Mouse (Mus musculus): ENCODE measurements around the gene Cfap45.

Gene Cfap45

DNA sequence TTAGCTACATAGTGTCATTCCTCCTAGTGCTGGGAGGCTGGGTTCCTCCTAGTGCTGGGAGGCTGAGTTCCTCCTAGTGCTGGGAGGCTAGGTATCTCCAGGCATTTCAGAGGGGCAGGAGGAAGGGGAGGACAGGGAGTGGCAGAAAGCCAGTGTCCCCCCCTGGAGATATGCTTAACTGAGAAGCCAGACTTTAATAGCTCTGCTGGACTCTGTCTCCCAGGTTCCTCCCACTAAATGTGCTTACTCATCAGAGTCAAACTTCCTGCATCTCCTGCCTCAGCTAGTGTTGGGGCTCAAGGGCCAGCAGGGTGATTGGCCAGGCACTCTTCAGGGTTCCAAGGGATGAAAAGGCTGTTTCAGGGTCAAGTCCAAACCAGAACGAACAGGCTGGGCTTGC, 5.2 kb upstream of the Cfap45 start:
- no peak for DNase-seq (ENCODE audit: low read depth, low spot score)

DNA sequence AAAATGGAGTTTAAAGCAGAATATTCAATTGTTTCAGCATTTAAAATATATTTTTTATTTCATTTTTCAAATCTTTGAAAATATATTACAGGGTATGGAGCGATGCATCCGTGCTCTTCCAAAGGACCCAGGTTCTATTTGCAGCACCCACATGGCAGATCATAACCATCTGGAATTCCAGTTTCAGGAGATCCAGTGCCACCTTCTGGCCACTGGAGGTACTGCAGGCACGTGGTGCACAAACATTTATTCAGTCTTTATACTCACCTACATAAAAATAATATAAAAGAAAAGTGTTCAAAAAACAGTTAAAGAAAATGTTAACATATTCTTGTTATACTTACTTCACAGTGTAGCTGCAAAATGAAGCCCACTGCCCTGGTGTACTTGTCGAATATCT, 2.6 kb upstream of the Cfap45 start:
- no peak for DNase-seq (ENCODE audit: low read depth, low spot score)

DNA sequence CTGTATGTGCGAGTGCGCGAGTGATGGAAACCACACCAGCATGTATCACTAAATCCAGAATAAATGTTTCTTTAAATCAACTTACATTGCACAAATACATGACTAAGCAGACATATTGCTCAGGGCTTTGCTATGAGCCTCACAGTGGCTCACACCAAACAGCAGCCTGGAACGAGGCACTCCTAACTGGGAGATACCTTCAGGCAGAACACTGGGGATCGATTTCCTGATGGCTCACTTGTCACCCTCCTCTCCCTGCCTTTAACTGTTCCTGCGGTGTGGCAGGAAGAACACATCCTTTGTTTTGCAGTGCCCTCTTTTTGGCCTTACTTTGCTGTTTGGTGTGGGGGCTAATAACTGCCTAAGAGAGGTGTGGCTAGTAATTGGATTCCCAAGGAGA, 957 bp upstream of the Cfap45 start:
- no peak for DNase-seq (ENCODE audit: low read depth, low spot score)

DNA sequence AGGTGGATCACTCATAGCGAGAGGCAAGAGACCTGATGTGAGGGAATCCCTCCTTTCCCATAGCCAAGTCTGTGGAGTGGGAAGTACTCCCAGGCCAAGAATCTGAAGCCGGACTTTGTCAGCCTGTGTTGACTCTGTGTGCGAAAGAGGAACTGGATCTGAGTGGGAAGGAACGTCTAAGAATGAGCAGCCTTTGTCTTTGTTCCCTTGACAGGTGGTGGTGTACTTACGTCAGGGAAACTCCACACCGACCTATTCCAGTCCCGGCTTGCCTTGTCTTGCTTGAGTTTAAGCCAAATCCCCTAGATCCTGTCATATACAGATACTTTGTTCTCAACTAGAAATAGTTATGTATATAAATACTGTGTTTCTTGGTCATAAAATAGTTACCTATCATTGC, 1.9 kb downstream of the Cfap45 start:
- no peak for DNase-seq (ENCODE audit: low read depth, low spot score)

DNA sequence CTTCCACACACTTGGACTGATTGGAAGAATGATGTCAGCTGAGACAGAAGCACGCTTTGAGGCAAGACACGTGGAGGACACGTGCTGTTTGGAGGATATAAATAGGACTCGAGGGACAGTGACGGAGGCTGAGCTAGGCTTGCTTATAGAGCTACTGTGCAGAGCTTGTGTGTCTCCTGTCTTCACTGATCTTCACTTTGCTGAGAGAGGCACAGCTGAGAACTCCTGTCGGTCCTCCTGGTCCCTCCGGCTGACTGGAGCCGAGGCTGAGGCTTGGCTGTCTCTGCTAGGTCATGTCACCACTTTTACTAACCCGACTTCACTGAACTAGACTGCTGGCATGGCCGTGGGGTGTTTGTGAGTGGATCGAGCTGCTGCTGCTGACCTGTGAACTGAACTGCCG, 3.1 kb downstream of the Cfap45 start:
- no peak for DNase-seq (ENCODE audit: low read depth, low spot score)

DNA sequence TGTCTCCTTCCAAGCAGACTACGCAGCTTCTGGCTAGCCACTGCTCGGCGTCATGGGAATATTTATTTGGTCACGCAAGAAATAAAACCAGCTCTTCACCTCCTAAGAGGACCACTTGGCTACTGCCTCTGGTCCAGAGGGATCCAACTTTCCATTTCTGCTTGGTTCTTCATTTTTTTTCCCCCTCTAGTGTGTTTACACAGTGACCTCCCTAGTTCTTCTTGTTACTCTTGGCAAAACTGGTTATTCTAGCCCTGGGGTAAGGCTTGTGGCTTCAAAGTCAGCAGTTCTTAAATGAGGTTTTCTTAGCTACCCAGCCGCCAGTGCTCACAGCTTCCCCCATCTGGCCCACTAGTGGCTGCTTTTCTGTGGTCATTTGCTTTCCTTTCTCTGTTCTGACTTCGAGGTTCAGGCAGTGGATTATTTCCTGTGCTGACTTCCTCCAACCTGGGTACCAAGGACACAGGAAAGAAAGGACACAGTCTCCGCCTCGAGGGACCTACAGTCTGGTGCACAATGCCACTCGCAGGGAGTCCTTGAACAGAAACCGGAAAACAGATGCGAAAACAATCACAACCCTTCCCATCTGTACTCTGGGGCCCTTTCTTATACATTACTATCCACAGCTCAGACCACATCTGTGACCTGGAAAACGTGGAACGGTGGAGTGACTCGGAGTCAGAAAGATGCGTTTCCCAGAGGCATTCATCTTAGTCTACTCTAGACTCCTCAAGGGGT, 4.6 kb downstream of the Cfap45 start:
- DNase-seq (ENCODE audit: low read depth, low spot score): peak; percentile 61

DNA sequence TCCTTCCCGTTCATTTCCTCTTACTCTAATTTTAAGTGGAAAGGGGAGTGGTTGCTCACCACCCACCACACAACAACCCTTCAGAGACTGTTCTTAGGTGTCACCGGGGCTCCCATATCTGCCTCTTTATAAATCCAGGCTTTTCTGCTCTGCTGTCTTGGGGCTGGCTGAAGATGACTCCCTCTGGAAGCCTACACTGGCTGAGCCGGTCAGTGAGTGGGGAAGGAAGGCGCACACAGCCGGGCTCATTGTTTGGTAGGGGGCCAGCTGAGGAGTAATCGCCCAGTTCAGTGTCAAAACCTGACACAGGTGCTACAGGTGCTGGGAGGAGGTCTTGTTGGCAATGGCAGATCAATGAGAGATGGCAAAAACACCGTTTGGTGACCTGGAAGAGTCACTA, 5.4 kb downstream of the Cfap45 start:
- DNase-seq (ENCODE audit: low read depth, low spot score): no peak

DNA sequence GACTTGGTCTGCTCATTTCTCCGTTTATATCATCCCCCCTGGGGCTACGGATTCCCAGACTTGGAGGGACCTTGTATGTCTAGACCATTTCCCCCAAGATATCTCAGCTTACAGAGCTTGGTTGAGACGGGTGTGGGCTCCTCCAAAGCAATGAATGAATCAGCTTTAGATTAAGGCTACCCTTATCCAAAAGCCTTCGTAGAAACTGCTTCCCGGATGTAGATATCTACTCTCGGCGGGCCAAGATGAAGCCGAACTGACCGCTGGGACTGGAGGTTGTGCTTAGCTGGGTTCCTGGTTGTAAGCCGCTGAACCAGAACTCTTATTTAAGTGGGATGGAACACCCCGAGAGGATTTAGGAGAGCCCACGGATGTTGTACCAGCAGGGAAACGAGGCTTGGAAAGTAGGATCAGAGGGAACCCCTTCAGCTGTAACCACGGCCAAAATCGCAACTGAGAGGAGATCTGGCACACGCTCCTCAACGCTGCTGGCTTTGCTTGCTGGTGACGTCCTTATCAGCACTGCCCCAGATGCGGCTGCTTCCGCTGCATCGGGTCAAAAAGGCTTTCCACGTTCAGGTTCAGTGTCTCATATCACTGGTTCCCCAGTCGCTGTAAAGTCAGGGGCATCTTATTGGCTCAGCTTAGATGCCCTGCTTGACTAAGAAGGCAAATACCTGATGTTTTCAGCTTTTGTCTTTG, 5.9 kb downstream of the Cfap45 start:
- no peak for DNase-seq (ENCODE audit: low read depth, low spot score)

DNA sequence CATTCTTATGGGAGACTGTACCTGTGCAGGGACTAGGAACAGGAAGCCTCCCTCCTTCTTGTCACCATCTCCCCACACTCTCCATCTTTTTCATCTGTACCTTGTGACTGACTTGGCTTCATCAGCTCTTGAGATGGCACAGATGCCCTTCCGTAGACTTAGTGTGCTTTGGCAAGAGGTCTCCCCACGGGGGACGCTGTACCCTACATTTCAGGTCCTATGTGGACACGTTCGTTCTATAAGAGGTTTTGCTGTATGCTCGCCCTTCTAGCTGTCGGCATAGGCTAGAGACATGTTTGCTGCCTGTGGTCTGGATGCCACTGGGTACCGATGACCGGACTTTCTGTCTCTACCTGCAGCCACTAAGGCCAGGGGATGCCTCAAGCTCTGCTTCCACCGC, 6.8 kb downstream of the Cfap45 start:
- DNase-seq (ENCODE audit: low read depth, low spot score): no peak

DNA sequence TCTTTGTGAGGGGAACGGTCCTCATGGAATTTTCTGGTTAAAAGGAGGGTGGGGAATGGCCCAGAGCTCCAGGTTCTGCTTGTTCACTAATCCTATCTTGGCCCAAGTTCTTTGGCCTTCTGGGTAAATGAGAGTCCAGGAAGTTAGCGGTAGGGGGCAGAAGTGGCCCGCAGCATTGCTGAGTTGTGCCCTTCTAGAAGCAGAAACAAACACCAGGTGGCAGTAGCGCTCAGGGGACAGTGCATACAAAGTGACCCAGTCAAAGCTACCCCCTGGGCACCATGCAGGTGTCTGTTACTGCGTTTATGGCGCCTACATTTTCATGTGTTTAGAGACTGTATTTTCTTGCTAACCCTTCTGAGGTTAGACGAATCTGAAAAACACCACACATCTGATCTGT, 8.1 kb downstream of the Cfap45 start:
- DNase-seq (ENCODE audit: low read depth, low spot score): peak; percentile 86

DNA sequence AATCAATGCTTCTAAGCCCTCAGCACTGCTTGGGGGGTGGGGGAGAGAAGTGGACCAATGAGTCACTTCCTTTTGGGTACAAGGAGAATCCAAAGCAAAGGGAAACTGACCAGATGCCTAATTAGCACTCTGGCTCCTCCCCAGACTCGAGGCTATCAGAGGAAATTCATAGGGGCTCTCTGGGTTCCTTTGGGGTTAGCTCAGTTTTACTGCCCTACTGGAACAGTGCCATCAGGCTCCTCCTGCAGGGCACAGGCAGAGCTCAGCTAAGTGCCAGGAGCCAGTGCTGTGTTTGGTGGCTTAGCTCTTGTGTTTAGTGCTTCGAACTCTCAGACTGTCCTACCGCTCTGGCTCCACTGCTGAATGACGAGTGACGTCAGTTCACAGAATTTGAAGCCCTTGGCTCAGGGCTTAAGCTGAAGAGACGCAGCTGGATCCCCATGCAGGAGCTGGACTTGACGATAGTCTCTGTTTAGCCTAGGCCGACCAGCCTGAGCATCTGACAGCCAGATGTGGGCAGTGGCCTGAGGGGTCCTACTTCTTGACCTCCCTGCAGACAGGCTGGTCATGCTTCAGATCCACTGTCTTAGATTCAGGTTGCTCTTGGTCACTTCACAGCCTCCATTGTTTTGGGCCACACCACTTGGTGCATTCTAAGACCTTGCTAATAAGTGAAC, 10.1 kb downstream of the Cfap45 start:
- peak; percentile 63 for DNase-seq (ENCODE audit: low read depth, low spot score)

DNA sequence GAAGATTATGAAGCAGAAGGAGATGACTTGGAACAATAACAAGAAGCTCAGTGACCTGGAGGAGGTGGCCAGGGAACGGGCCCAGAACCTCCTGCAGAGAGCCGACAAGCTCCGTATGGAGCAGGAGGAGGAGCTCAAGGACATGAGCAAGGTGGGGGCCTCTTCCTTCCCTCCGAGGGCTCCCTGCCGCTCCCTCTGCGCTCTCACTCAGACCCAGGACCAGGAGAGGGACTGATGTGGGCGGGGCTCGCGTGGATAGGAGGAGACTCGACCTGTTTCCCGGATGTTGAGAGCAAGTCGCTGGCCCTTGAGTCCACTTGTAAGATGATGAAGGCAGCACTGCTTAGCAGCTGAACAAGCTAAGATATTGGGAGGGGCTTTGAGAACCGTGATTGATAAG, 11.9 kb downstream of the Cfap45 start:
- peak; percentile 55 for DNase-seq (ENCODE audit: low read depth, low spot score)

DNA sequence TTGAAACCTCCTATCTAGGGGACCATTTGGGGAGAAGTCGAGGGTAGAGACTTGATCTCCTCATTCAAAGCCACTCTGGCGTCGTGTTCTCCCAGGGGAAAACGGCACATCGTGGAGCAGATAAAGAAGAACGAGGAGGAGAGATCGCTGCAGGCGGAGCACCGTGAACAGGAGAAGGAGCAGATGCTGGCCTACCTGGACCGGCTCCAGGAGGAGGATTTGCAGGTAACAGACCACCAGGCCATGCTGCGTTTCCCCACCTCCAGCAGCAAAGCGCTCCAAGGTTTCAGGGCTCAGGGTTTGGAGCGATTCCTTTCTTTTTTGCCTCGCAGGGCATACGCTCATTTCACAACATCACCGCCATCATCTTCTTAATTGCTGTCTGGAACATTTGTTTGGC, 14.5 kb downstream of the Cfap45 start:
- DNase-seq (ENCODE audit: low read depth, low spot score): no peak

DNA sequence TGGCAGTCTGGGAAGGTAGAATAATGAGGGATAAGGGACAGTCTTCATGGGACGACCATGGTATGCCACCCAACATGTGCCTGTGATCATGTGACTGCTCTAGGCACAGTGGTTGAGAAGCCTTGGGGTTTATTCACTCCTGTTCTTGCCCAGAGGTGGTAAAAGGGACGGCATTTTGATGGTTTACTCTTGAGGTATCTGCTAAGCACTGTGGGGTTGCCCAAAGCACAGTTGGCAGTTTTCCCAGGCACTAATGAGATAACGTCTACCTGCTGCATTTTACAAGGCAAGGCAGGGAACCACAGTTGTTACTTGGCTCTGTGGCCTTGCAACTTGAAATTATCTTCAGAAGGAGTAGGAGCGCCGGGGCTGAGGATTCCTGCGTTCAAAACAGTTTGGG, 19.2 kb downstream of the Cfap45 start:
- no peak for DNase-seq (ENCODE audit: low read depth, low spot score)

DNA sequence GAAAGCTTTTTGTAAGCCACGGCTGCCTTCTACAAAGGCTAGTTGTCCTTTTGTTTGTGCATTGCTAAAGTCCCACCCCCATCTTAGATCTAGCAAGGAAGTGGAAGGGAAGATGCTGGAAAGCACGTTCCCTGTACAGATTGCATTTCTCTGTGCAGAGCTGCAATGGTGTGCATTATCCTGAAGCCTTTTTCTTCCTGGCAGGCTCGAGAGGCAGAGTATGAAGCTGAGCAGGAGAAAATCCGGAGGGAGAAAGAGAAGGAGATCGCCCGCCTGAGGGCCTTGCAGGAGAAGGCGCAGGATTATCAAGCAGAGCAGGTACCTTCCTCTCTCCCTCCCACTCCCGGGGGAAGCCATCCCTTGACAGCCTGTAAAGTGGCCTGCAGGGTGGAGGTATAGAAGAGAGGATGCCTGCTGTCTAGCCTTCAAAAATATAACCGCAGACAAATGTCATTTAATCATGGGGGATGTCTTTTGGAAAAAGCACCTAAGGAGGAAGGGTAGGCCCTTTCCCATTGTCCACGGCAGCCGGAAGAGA, 19.8 kb downstream of the Cfap45 start:
- no peak for DNase-seq (ENCODE audit: low read depth, low spot score)

DNA sequence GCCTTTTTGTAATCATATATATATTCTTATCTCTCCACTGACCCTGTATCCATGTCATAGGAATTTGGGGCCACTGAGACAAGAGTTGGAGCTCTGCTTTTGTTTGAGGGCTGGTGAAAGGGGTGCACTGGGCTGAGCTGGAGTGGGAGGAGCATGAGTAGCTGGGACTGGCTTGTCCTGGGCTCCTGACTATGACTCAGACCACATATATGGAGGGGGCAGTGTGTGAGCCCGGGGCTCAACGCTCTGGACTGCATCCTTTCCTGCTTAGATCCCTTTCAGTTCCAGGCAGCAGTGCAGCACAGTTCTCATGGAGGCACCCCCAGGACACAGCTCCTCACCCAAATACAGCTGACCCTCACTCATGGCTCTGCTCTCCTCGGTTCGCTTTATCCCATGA, 25.5 kb downstream of the Cfap45 start:
- no peak for DNase-seq (ENCODE audit: low read depth, low spot score)

DNA sequence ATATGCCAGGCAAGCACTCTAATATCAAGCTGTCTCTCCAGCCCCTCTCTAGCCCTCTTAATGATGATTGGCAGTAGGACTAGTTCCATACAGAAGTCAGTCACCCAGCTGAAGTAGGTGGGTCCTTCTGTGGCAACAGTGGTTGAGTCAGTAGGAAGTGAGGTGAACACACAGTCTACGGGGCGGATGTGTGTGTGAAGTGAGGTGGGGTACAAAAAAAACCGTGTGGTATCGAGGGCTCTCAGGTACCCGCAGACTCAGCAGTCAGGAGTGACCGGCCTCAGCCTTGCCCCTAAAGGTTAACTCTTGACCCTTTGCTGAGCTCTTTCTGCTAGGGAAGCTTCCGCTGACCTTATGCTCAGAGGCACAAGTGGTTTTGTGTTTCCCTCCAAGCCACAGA, 27.9 kb downstream of the Cfap45 start:
- no peak for DNase-seq (ENCODE audit: low read depth, low spot score)

DNA sequence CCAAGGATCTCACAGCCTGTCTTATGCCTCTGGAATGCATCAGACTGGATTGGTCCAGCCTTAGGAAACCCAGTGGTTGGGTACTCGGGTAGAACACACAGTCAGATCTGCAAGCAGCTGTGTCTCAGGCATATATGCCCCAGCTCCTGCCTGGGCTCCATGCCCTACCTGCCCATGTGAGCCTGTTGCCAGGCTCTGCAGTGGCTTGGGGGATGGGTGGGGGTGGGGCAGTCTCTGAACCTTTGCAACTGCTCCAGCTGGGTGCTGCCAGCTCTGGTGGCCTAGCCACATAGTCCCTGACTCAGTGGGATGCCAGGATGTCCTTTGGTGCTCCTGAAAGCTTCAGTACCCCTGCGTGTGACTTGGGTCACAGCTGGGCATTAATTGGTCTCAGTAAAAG, 28.7 kb downstream of the Cfap45 start:
- no peak for DNase-seq (ENCODE audit: low read depth, low spot score)

DNA sequence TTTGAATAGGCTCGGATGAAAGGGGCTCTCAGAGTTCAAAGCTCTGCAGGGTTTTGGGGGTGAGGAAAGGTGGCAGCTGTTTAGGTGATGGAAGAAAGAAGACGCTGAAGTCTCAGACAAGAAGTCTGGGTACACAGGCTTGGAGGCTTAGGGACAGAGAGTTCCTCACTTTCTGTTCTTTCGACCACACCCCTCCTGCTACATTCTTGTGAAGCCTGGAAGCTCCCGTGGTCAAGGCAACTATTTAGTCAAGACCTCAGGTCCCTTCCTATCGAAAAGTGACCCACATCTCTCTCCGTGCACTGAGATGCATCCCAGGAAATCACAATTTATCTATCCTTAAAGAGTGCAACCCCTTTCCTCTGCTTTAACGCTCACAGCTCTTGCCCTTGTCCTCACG, 29.1 kb downstream of the Cfap45 start:
- DNase-seq (ENCODE audit: low read depth, low spot score): no peak

DNA sequence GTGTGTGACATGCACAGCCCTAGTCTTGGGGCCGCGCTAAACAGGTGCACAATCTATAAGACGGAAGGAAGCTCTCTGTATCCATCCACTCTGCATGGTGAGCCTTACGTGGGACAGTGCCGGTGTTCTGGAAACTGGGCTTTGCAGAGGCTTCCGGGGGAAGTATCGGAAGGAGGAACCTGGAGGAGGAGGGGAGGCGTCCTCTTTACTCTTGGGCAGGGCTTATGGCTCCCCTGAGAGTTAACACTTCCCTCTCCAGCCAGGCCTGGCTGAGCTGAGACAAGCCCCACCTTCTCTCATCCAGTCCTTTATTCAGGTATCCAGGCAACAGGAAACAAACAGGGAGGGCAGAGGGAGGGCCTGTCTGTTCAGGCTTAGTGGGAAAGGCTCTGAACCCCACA, 29.9 kb downstream of the Cfap45 start:
- no peak for DNase-seq (ENCODE audit: low read depth, low spot score)

DNA sequence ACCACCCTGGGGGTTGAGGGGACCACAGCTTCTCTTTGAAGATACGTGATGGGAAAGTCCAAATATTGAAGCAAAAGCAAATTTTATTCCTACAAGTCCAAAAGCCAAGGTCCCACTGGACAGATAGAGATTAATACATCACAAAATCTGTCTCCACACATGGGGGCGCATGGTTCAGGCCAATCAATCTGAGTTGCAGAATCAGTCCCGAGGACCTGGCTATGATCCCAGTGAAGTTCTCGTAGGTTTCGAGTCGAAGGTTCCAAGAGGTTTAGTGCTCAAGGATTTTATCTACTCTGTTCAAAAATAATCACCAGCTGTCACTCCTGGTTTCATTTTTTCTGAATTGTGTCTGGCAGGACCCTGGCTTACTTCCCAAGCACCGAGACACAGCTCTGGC, 30.4 kb downstream of the Cfap45 start:
- DNase-seq (ENCODE audit: low read depth, low spot score): no peak

DNA sequence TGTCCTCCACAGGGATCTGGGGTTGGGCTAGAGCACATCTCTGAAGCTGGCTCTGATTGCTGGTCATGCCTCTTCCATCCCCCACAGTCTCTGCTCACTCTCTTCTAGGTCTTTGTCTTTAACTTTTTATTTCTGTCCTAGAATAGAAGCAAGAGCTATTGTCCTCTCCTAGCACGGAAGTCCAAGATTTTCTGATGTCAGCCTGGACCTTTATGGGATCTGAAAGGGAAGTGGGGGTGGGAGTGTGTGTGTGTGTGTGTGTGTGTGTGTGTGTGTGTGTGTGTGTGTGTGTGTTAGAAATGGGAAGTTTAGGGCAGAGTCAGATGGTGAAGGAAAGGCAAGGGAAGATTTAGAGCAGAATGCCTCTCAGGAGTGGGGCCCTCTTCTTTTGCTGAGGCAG, 32.0 kb downstream of the Cfap45 start:
- no peak for DNase-seq (ENCODE audit: low read depth, low spot score)

DNA sequence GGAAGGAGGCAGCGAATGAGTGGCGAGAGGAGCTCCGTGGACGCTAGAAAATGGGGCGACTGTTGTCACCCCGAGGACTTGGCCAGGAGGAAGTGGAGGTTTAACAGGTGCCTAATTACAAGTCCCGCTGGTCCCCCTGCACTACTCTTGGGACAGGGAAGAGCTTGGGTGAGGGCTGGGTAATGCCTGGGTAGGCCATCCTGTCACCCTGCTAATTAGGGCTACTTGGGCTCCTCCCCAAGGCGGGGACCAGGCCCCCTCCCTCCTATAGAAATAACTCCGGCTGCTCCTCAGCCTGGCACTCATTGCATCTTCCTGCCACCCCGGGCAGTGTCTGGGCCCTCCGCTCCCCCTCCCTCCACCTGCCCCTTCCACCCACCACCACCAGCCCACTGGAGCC, 35.0 kb downstream of the Cfap45 start, which contains the start of gene Vsig8:
Gene Vsig8 (plus strand): TSS at position 301 of the 400 bp plus-strand sequence.
- DNase-seq (ENCODE audit: low read depth, low spot score): no peak
